Mouse (Mus musculus) midbrain, embryonic 16.5 days (tissue): ENCODE results near the gene Cep72. TPM values are rescaled to one million over a fixed set of nuclear protein-coding genes. Genes with fewer than 3 reads are reported as not detected.
A peak's percentile ranks its signal among the peaks of the same experiment; 100 is the strongest.
"Not testable (repeated sequence)": the region's sequence is repeated elsewhere in the genome, so short reads cannot be mapped to it uniquely, and the experiment has no call there.

Source experiments
- ATAC-seq: fragments of 200-750 bp; cut with Nextera tagmentation; 2 replicates; pipeline ENCODE4 v1.8.0; 2017; ENCODE audit warnings: moderate TSS enrichment
- H3K27ac ChIP-seq: fragments of 300-500 bp; sonication (generic); 2 replicates; pipeline ENCODE4 v1.5.1; 2014; ENCODE audit warnings: mild to moderate bottlenecking, low read length, mixed read lengths
- H3K27me3 ChIP-seq: fragments of 300-500 bp; sonication (generic); 2 replicates; pipeline ENCODE4 v1.6.1; 2014; ENCODE audit warnings: low read depth, low read length, mixed read lengths; ENCODE audit not compliant: control insufficient read depth, insufficient read depth
- H3K36me3 ChIP-seq: fragments of 300-500 bp; sonication (generic); 2 replicates; pipeline ENCODE4 v1.6.1; 2014; ENCODE audit warnings: mild to moderate bottlenecking, low read length, moderate library complexity, mixed read lengths; ENCODE audit not compliant: control insufficient read depth, insufficient read depth
- H3K4me1 ChIP-seq: fragments of 300-500 bp; sonication (generic); 2 replicates; pipeline ENCODE4 v1.6.1; 2014; ENCODE audit warnings: mild to moderate bottlenecking, low read length, mixed read lengths; ENCODE audit not compliant: control insufficient read depth, insufficient read depth
- H3K4me2 ChIP-seq: fragments of 300-500 bp; sonication (generic); 2 replicates; pipeline ENCODE4 v1.6.1; 2014; ENCODE audit warnings: mild to moderate bottlenecking, low read length, mixed read lengths
- H3K4me3 ChIP-seq: fragments of 300-500 bp; sonication (generic); 2 replicates; pipeline ENCODE4 v1.5.1; 2014; ENCODE audit warnings: low read depth, mild to moderate bottlenecking, low read length, moderate library complexity, mixed read lengths
- H3K9ac ChIP-seq: fragments of 300-500 bp; sonication (generic); 2 replicates; pipeline ENCODE4 v1.6.1; 2014; ENCODE audit warnings: low read depth, low read length, mixed read lengths
- H3K9me3 ChIP-seq: fragments of 300-500 bp; sonication (generic); replicated peaks from 2 replicates; pipeline ENCODE4 v1.6.1; 2014; ENCODE audit warnings: mild to moderate bottlenecking, low read length, mixed read lengths; ENCODE audit not compliant: control insufficient read depth, poor library complexity, severe bottlenecking
- WGBS: fragments of 180-500 bp; shearing (Covaris S2); extraction: QIAGEN DNeasy Blood & Tissue Kit; methylation state at CpG from one replicate; pipeline ENCODE4 v1.1.7; 2014; 5-methylcytosine and 5-hydroxymethylcytosine counted together
- polyA plus RNA-seq: library from polyadenylated mRNA; unstranded; fragments of >200 nt; fragmentation: Nextera tagmentation; extraction: Ambion mirVana; gene quantifications from 2 replicates; pipeline ENCODE4 v1.2.1, GENCODE M21; 2015

Cep72 gene
- polyA plus RNA-seq, 1 experiment from 2014 or later: 6.7 TPM

GRCm38 (mm10) chr13:74019006-74019405, 43.1 kb downstream of the Cep72 start:
- not testable (repeated sequence) for H3K27ac ChIP-seq, H3K9ac ChIP-seq, H3K4me3 ChIP-seq, ATAC-seq, H3K4me2 ChIP-seq, H3K4me1 ChIP-seq, H3K9me3 ChIP-seq, H3K36me3 ChIP-seq, H3K27me3 ChIP-seq
- 90% methylated on average over 8 of the region's 8 CpGs for WGBS

DNA sequence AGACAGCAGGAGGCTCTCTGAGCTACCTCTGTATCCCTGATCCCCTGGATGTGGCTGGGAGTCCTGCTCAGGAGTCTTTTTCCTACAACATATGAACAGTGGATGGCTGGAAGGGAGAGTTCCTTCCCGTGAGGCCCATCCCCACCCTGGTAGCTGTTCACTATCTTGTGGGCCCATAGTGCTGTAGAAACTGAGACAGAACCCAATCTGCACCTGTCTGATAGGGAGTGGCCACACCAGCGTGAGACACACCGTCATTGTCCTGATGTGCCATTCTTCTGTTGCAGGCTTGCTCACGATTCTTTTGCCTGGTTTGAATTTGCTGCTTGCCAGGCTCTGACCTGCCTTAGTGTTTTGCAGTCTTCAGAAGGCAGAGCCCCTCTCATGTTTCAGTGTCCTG, 44.7 kb downstream of the Cep72 start:
- Histone ChIP-seq H3K36me3 (no peaks in the 10 kb centered on the region; the same call in 1 of the 2 replicates), H3K4me2 (no peak overlapping the region), H3K27ac (no peak overlapping the region), H3K4me3 (no peak overlapping the region), H3K4me1 (no peaks in the 10 kb centered on the region), H3K9me3 (no peaks in the 10 kb centered on the region), H3K9ac (no peak overlapping the region), H3K27me3 (no peaks in the 10 kb centered on the region)
- no peak for ATAC-seq
- WGBS: 85% methylated on average over 4 of the region's 4 CpGs

GRCm38 (mm10) chr13:74015908-74016307, 46.2 kb downstream of the Cep72 start:
- peaks cover 7% of the 10 kb centered on the region for H3K4me1 ChIP-seq
- H3K27me3 ChIP-seq: no peaks in the 10 kb centered on the region
- H3K4me3 ChIP-seq: no peak overlapping the region
- H3K9me3 ChIP-seq: no peaks in the 10 kb centered on the region
- H3K9ac ChIP-seq: no peak overlapping the region
- H3K27ac ChIP-seq: no peak overlapping the region
- no peak overlapping the region for H3K4me2 ChIP-seq
- no peaks in the 10 kb centered on the region for H3K36me3 ChIP-seq
- no peak for ATAC-seq
- 83% methylated on average over 4 of the region's 4 CpGs for WGBS

GRCm38 (mm10) chr13:74010678-74011077, 51.4 kb downstream of the Cep72 start:
- H3K9me3 ChIP-seq: no peaks in the 10 kb centered on the region
- ATAC-seq: peak; percentile 67
- peak overlapping the region; percentile 62 for H3K4me3 ChIP-seq
- H3K27me3 ChIP-seq: no peaks in the 10 kb centered on the region
- 13% methylated on average over 3 of the region's 3 CpGs for WGBS
- H3K9ac ChIP-seq: peak overlapping the region; percentile 81
- peaks cover 10% of the 10 kb centered on the region for H3K4me1 ChIP-seq
- H3K27ac ChIP-seq: peak overlapping the region; percentile 86
- H3K4me2 ChIP-seq: peak overlapping the region; percentile 88
- no peaks in the 10 kb centered on the region for H3K36me3 ChIP-seq

DNA sequence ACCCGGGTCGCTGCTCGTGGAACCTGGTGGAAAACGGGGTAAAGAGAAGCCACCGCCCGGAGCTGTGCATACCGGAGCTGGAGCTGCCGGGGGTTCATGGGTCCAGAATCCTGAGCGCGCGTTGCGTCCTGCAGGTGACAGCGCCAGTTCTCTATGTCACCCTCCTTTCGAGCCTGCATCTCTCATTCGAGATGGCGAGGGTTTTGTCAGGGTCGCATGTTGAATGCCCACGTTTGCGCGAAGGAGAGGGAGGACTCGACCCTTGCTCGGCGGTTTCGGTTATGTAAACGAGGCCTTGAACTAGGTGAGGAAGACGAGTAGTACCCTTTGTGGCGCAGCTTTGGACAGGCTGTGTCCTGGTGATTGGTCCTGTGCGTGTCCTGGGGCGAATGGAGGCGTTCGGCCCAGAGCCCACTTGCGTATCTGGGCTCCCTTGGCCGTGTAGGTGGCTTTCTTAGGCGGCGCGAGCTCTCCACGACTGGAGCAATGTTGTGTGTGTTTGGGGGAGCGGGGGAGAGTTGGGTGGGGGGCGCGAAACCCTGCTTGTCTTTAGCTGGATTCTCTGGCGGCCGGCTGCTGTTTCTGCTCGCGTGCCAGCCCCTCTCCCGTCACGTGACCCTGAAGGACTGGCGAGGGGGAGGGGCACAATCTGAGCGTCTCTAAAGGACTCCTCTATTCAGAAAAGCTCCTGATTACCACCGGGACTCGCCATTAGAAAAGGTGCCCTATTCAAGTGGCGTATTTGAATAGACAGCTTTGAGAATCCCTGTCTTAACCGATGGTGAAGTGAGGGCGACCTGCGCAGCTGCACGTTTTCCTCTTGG, 52.1 kb downstream of the Cep72 start:
- Histone ChIP-seq H3K4me1 (peaks cover 10% of the 10 kb centered on the region), H3K27me3 (no peaks in the 10 kb centered on the region), H3K27ac (peak overlapping the region; percentile 86), H3K4me3 (peak overlapping the region; percentile 62), H3K9me3 (no peaks in the 10 kb centered on the region), H3K36me3 (no peaks in the 10 kb centered on the region), H3K4me2 (peak overlapping the region; percentile 88), H3K9ac (peak overlapping the region; percentile 81)
- ATAC-seq: peak; percentile 75
- under 1% methylated on average over 55 of the region's 55 CpGs for WGBS

GRCm38 (mm10) chr13:74008948-74009718, 53.0 kb downstream of the Cep72 start, which contains the start of gene Tppp:
Tppp (plus strand) TSS chr13:74009407.
- Histone ChIP-seq H3K4me2 (peak within 1 kb of the TSS; percentile 88), H3K36me3 (no peaks in the 10 kb centered on the region), H3K27ac (peak within 1 kb of the TSS; percentile 86), H3K27me3 (no peaks in the 10 kb centered on the region), H3K4me3 (peak within 1 kb of the TSS; percentile 62), H3K4me1 (peaks cover 10% of the 10 kb centered on the region), H3K9me3 (no peaks in the 10 kb centered on the region), H3K9ac (peak within 1 kb of the TSS; percentile 81)
- WGBS: under 1% methylated on average over 51 of the region's 56 CpGs
- peak; percentile 89 for ATAC-seq

DNA sequence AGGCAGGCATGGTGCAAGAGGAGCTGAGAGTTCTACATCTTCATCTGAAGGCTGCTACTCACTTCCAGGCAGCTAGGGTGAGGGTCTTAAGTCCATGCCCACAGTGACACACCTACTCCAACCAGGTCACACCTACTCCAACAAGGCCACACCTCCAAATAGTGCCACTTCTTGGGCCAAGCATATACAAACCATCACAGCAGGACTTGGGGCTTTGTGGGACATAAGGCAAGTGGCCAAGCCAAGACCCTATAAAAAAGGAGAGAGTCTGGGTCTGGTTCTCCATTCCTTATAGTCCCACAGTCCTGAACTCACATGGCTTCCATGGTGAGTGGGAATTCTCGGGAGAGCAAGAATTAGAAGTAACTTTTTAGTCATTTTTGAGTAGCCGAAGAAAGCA, 53.9 kb downstream of the Cep72 start:
- peak overlapping the region; percentile 88 for H3K4me2 ChIP-seq
- H3K4me3 ChIP-seq, H3K9me3 ChIP-seq, H3K4me1 ChIP-seq, H3K9ac ChIP-seq, ATAC-seq, H3K36me3 ChIP-seq, H3K27ac ChIP-seq, H3K27me3 ChIP-seq: not testable (repeated sequence)
- 84% methylated on average over 2 of the region's 2 CpGs for WGBS

- not testable (repeated sequence) for H3K9ac ChIP-seq, H3K27me3 ChIP-seq, ATAC-seq, H3K36me3 ChIP-seq, H3K27ac ChIP-seq, H3K4me3 ChIP-seq, H3K4me2 ChIP-seq, H3K9me3 ChIP-seq, H3K4me1 ChIP-seq
- WGBS: 92% methylated on average over 4 of the region's 4 CpGs
Measured at GRCm38 (mm10) chr13:74006881-74007280, 55.2 kb downstream of the Cep72 start.

DNA sequence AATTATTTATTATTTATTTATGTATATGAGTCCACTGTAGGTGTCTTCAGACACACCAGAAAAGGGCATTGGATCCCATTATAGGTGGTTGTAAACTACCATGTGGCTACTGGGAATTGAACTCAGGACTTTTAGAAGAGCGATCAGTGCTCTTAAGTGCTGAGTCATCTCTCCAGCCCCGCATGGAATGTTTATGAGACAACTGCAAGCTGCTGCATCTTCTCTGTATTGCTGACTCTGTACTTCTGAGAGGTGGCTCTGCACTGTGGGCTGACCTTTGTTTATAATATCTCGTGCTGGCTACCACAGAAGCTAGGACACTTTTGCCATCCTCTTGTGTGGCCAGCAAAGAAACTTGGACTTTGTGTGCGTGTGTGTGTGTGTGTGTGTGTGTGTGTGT, 60.6 kb downstream of the Cep72 start:
- Histone ChIP-seq H3K27ac (no peak overlapping the region), H3K4me2 (no peak overlapping the region), H3K36me3 (no peaks in the 10 kb centered on the region), H3K27me3 (no peaks in the 10 kb centered on the region), H3K4me3 (no peak overlapping the region), H3K4me1 (no peaks in the 10 kb centered on the region), H3K9me3 (no peaks in the 10 kb centered on the region), H3K9ac (no peak overlapping the region)
- WGBS: 71% methylated on average over 4 of the region's 4 CpGs
- no peak for ATAC-seq
